Mouse (Mus musculus): ENCODE data around the gene Speer4c. TPM values are rescaled to one million over a fixed set of nuclear protein-coding genes. Genes with fewer than 3 reads are reported as not detected.

The Speer4c gene
- not detected for polyA plus RNA-seq (2014; fragmentation: Illumina TruSeq; extraction: RNeasy Lipid Tissue Mini Kit (QIAGEN cat#74804); ENCODE audit: low read depth, low replicate concordance)

DNA sequence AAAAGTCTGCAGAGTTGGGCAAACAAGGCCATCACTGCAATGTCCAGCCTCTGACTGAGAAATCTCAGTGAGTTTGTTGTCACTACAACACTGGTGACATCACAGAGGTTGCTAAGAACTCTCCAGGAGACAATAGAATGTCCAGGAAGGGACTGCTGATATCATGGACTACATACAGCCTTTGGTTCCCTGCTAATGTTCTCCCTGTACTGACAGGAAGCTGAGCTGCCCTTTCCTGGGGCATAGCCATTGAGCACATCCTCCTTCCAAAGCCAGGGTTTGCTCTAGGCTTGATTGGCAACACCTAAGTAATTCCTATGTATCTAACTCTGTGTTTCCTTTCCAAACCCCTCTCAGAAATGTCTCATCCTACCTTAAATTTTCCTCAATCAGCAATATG, at the start of gene Speer4c:
Gene Speer4c, minus strand, starts transcription at position 101 of the 400 bp plus-strand sequence.

Other genes starting within 250 kb of the Speer4c start
- gene Gm21149, start 237.7 kb downstream of the Speer4c start, polyA plus RNA-seq (2014; fragmentation: Illumina TruSeq; extraction: RNeasy Lipid Tissue Mini Kit (QIAGEN cat#74804); ENCODE audit: low read depth, low replicate concordance) = not detected
- gene Gm21190, start 185.0 kb downstream of the Speer4c start, polyA plus RNA-seq (2014; fragmentation: Illumina TruSeq; extraction: RNeasy Lipid Tissue Mini Kit (QIAGEN cat#74804); ENCODE audit: low read depth, low replicate concordance) = 0.53 TPM
- not detected for gene Gm21083, start 136.9 kb downstream of the Speer4c start, polyA plus RNA-seq (2014; fragmentation: Illumina TruSeq; extraction: RNeasy Lipid Tissue Mini Kit (QIAGEN cat#74804); ENCODE audit: low read depth, low replicate concordance)
- not detected for gene Speer4d, start 95.2 kb downstream of the Speer4c start, polyA plus RNA-seq (2014; fragmentation: Illumina TruSeq; extraction: RNeasy Lipid Tissue Mini Kit (QIAGEN cat#74804); ENCODE audit: low read depth, low replicate concordance)
- not detected for gene 4930572O03Rik, start 57.2 kb downstream of the Speer4c start, polyA plus RNA-seq (2014; fragmentation: Illumina TruSeq; extraction: RNeasy Lipid Tissue Mini Kit (QIAGEN cat#74804); ENCODE audit: low read depth, low replicate concordance)
- gene Cacna2d1, start 220.4 kb upstream of the Speer4c start, polyA plus RNA-seq (2014; fragmentation: Illumina TruSeq; extraction: RNeasy Lipid Tissue Mini Kit (QIAGEN cat#74804); ENCODE audit: low read depth, low replicate concordance) = 11.8 TPM

Data from kidney, adult 10 weeks (tissue).